Mouse (Mus musculus) kidney, postnatal 36 days (tissue): ENCODE measurements at regions not wholly inside any gene's neighbourhood (a gene's known extent, or its start where the extent isn't known, plus 50 kb on each side); places are given as distances from the start of the nearest gene placed in this dataset.
A peak's percentile ranks its signal among the peaks of the same experiment; 100 is the strongest.

ENCODE experiments used
- DNase-seq, 2 experiments: peaks; one replicate each; pipeline ENCODE4 v3.0.0; 2021 to 2022; ENCODE audit warnings: mixed read lengths in 2 of 2

- no peak for DNase-seq
Observed at GRCm38 (mm10) chrX:76942136-76942535, 339.4 kb upstream of the Cldn34d start.

DNA sequence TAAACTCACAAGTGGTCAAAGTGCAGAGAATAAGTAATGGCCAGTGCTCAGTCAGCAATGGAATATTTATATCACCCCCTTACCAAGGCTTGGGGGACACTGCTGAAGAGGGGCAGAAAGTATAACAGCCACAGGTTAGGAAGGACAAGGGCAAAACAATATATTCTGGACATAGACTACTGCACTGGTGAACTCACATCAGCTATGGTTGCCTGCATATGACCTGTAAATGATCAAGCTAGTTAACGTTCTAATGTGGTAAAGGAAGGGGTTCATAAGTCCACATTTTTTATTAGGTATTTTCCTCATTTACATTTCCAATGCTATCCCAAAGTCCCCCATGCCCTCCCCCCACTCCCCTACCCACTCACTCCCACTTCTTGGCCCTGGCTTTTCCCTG lies 335.6 kb upstream of the Cldn34d start:
- peak; percentile 1 to 17 for DNase-seq
